Mouse (Mus musculus) embryonic facial prominence, embryonic 10.5 days (tissue): ENCODE measurements around the gene Cebpz. TPM values are rescaled to one million over a fixed set of nuclear protein-coding genes. Genes with fewer than 3 reads are reported as not detected.

Source experiments
- DNase-seq: peaks from one replicate; pipeline ENCODE4 v3.0.0-alpha.2; 2017; ENCODE audit warnings: low spot score
- H3K27ac ChIP-seq: fragments of 300-500 bp; sonication (generic); replicated peaks from 2 replicates; pipeline ENCODE4 v1.5.1; 2016; ENCODE audit warnings: mild to moderate bottlenecking
- H3K27me3 ChIP-seq: fragments of 300-500 bp; sonication (generic); replicated peaks from 2 replicates; pipeline ENCODE4 v1.6.1; 2016; ENCODE audit warnings: low read depth, mild to moderate bottlenecking; ENCODE audit not compliant: poor library complexity, severe bottlenecking
- H3K36me3 ChIP-seq: fragments of 300-500 bp; sonication (generic); replicated peaks from 2 replicates; pipeline ENCODE4 v1.6.1; 2016; ENCODE audit warnings: mild to moderate bottlenecking, moderate library complexity
- H3K4me1 ChIP-seq: fragments of 300-500 bp; sonication (generic); 2 replicates; pipeline ENCODE4 v1.6.1; 2016
- H3K4me3 ChIP-seq: fragments of 300-500 bp; sonication (generic); 2 replicates; pipeline ENCODE4 v1.5.1; 2016; ENCODE audit warnings: mild to moderate bottlenecking, moderate library complexity
- H3K9me3 ChIP-seq: fragments of 300-500 bp; sonication (generic); 2 replicates; pipeline ENCODE4 v1.6.1; 2016; ENCODE audit warnings: mild to moderate bottlenecking
- WGBS: fragments of 180-500 bp; shearing (Covaris S2); methylation state at CpG from one replicate; pipeline ENCODE4 v1.1.7; 2016; 5-methylcytosine and 5-hydroxymethylcytosine counted together
- polyA plus RNA-seq: library from polyadenylated mRNA; unstranded; fragments of >200 nt; fragmentation: Nextera tagmentation; extraction: Ambion mirVana; gene quantifications from 2 replicates; pipeline ENCODE4 v1.2.1, GENCODE M21; 2016

The Cebpz gene
- polyA plus RNA-seq, 1 experiment from 2014 or later: 66.2 TPM

DNA sequence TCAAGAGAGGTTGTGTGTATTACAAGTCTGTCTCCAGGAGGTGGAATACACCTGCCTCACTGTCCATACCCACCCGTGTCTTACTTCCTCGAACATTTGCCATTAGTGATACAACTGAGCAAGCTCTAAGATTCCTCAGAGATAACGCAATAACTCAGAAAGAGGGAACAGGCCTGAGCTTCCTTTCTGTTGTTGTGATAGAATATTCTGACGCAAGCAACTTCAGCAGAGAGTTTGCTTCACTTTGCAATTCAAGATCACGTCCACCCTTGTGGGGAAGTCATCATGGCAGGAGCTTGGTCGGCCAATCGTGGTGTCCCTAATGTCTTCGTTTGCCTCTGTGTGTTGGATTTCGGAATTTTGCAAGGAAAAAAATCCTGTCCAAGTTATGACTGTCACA, 45.8 kb downstream of the Cebpz start:
- H3K4me3 ChIP-seq: no peak overlapping the region
- H3K4me1 ChIP-seq: no peaks in the 10 kb centered on the region; the same call in 1 of the 2 replicates
- WGBS: 81% methylated on average over 9 of the region's 9 CpGs
- H3K27me3 ChIP-seq: no peaks in the 10 kb centered on the region
- no peak for DNase-seq
- H3K36me3 ChIP-seq: no peaks in the 10 kb centered on the region
- H3K27ac ChIP-seq: no peak overlapping the region
- H3K9me3 ChIP-seq: no peaks in the 10 kb centered on the region

DNA sequence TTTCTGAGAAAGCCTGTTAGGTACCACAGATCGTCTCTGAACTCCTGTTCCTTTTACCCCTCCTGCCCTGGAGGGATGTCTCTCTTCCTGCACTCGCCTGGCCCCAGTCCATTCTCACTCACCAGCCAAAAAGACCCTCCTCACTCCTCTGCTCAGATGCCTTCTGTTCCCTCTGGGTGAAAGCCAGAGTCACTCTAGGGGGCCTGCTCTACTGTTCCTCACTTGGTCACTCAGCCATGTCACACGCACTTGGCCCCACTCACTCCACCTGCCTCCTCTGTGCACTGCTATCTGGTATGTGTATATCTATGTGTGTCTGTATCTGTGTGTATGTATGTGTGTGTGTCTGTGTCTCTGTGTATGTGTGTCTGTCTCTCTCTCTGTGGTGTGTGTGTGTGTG, 47.7 kb downstream of the Cebpz start:
- no peak for DNase-seq
- 49% methylated on average over 3 of the region's 3 CpGs for WGBS
- Histone ChIP-seq H3K27me3 (no peaks in the 10 kb centered on the region), H3K27ac (no peak overlapping the region), H3K4me3 (no peak overlapping the region), H3K36me3 (no peaks in the 10 kb centered on the region), H3K4me1 (no peaks in the 10 kb centered on the region), H3K9me3 (no peaks in the 10 kb centered on the region)

DNA sequence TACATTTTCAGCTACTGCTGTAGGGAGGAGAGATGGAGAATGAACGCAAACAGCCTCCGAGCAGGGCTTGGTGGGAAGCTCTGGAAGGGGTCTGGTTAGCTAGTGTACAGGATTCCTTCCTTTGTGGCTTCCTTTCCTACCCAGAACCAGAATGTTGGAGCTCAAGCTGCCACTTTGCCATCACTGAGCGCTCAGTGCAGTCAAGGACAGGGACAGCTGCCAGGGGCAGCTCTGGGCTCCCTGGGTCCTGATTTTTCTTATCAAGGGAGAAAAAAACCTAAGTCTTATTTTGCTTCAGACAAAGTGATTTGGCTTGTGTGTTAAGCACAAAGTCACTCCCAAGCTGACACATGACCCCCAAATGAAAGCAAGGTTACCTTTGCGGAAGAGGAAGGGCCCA, 48.3 kb downstream of the Cebpz start:
- Histone ChIP-seq H3K27ac (no peak overlapping the region), H3K4me3 (no peak overlapping the region), H3K9me3 (no peaks in the 10 kb centered on the region), H3K4me1 (no peaks in the 10 kb centered on the region), H3K27me3 (no peaks in the 10 kb centered on the region), H3K36me3 (no peaks in the 10 kb centered on the region)
- WGBS: 86% methylated on average over 4 of the region's 4 CpGs
- no peak for DNase-seq

DNA sequence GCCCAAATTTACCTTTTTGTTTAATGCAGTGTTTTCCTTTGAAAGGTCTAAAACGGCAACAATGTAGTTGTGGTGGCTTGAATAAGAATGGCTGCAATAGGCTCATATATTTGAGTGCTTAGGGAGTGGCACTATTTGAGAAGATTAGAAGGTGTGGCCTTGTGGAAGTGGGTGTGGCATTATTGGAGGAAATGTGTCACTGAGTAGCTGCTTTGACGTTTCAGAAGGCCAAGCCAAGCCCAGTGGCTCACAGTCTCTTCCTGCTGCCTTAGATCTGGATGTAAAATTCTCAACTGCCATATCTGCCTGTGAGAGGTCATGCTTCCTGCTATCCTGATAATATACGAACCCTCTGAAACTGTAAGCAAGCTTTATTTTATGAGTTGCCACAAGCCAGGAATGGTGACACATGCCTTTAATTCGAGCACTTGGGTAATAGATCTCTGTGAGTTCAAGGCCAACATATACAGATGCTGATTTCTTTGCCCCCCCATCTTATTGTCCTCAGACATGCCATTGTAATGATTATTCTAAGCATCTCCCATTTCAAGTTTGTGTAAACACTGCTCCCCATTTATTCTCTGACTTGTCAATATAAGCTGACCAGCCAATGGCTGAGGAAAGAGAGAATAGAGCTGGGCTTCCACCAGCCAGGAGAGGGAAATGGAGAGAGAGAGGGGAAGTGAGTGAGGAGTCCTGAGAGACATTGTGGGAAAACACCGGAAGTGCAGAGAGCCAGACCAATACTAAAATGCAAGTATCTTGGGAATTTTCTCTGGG, 51.4 kb downstream of the Cebpz start:
- Histone ChIP-seq H3K36me3 (no peaks in the 10 kb centered on the region), H3K4me1 (peaks cover 18% of the 10 kb centered on the region), H3K27ac (no peak overlapping the region), H3K27me3 (no peaks in the 10 kb centered on the region), H3K4me3 (no peak overlapping the region), H3K9me3 (no peaks in the 10 kb centered on the region)
- WGBS: 83% methylated on average over 5 of the region's 5 CpGs
- DNase-seq: no peak

DNA sequence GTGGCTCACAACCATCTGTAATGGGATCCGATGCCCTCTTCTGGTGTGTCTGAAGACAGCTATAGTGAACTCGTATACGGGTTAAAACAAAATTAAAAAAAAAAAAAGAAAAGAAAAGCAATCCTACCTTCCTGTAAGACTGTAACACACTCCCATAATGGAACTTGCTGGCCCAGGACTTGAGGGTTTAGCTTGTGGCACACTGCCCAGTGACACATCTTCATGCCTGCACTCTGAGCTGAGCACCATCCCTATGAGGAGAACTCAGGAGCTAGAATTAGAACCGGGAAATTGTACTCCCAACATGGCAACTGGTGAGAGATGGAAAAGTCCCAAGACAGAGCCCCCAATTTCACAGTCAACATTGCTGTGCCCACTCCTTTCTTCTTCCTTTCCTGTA, 53.6 kb downstream of the Cebpz start:
- H3K4me1 ChIP-seq: peaks cover 18% of the 10 kb centered on the region
- no peaks in the 10 kb centered on the region for H3K36me3 ChIP-seq
- no peak overlapping the region for H3K4me3 ChIP-seq
- no peak overlapping the region for H3K27ac ChIP-seq
- DNase-seq: no peak
- no peaks in the 10 kb centered on the region for H3K9me3 ChIP-seq
- 88% methylated on average over 4 of the region's 4 CpGs for WGBS
- H3K27me3 ChIP-seq: no peaks in the 10 kb centered on the region

DNA sequence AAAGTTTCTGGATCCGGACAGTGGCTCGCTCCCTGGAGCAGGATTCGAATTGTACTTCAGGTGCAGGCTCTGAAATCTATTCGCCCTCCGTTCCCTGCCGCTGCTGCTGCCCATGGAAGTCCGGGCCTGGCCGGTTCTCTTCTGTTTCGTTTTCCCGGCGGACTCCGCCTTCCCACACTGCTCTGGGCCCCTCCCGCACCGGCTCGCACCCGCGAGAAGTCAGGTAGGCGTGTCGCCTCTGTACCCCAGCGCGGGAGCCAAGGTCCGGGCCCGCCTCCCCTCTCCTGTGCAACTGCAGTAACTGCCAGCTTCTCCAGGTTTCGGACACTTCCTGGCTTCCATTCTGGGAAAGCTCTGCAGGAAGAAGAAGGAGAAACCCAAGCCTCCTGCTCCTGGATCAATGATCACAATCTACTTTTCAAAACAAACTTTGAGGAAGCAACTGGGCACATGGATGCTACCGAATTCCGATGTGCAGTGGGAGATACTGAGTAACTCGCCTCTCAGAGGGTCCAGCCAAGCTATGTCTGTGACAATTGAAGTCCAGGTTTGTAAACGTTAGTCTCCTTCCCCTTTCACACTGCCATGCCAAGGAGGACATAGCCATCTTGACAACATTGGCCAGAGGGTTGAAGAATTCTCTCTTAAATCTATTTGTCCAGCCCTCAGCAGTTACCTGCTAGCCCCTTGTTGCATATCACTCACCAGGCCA, 54.3 kb downstream of the Cebpz start, which contains the start of gene Eif2ak2:
Gene Eif2ak2, minus strand, starts transcription at position 173 of the 712 bp plus-strand sequence.
- Histone ChIP-seq H3K36me3 (peaks cover 7% of the 10 kb centered on the region), H3K4me1 (peaks cover 18% of the 10 kb centered on the region), H3K4me3 (peak within 1 kb of the TSS; percentile 71), H3K27me3 (no peaks in the 10 kb centered on the region), H3K9me3 (no peaks in the 10 kb centered on the region), H3K27ac (peak within 1 kb of the TSS; percentile 86)
- DNase-seq: peak; percentile 90
- 3% methylated on average over 28 of the region's 28 CpGs for WGBS

DNA sequence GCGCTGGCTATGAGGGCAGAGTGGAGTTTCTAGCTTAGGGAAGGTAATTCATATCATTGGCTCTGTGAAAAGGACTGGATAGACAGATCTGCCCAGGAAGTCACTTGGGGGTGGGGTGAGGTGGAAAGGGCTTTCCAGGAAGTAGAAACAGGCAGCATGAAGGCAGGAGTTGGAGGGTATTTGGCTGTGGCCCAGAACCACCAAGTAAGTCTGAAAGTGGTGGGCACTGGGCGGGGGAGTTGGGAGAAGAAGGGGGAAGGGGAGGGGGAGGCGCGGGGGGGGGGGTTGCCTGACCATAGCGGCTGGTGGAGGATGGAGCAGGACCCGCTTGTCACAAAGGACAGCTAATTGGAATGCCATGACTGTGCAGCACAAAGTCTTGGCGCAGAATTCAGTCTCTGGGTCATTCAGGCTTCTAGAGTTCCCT, 55.0 kb downstream of the Cebpz start:
- peaks cover 18% of the 10 kb centered on the region for H3K4me1 ChIP-seq
- WGBS: 13% methylated on average over 5 of the region's 7 CpGs

DNA sequence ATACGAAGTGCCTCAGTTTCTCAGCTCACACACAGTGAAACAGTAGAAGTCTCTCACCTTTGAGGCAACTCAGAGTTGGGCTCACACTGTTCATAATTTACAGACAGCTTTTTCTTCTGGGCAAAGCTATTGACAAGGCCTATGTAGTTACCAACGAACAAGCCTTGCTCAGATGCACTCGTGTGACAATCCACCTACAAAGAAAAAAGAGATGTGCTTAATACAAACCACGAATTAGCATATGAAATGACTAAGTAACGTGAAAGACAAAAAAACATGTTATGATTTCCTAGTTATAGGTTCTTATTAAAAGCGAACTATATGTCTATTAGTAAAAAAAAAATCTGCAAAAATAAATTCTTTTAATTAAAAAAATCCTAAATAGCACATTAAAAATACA, 63.0 kb downstream of the Cebpz start:
- no peaks in the 10 kb centered on the region for H3K27me3 ChIP-seq
- WGBS: 91% methylated on average over 6 of the region's 6 CpGs
- no peaks in the 10 kb centered on the region for H3K9me3 ChIP-seq
- no peak overlapping the region for H3K27ac ChIP-seq
- H3K4me3 ChIP-seq: no peak overlapping the region
- no peak for DNase-seq
- no peaks in the 10 kb centered on the region for H3K4me1 ChIP-seq
- peaks cover 31% of the 10 kb centered on the region for H3K36me3 ChIP-seq

More for the DNA sequence above, 55.0 kb downstream of the Cebpz start:
- peak; percentile 40 for DNase-seq
- Histone ChIP-seq H3K27me3 (no peaks in the 10 kb centered on the region), H3K9me3 (no peaks in the 10 kb centered on the region), H3K4me3 (peak overlapping the region; percentile 71), H3K27ac (peak overlapping the region; percentile 86), H3K36me3 (peaks cover 8% of the 10 kb centered on the region)

Other genes starting within 250 kb of the Cebpz start
- 6.6 and 7.1 TPM in 2 replicates for gene Strn, start 199.9 kb downstream of the Cebpz start, polyA plus RNA-seq
- gene Heatr5b, start 101.7 kb downstream of the Cebpz start, polyA plus RNA-seq: 14.6 and 15.2 TPM in 2 replicates
- gene Gpatch11, start 101.5 kb downstream of the Cebpz start, polyA plus RNA-seq: 39.3 and 42.7 TPM in 2 replicates
- 6.0 and 7.6 TPM in 2 replicates for gene Eif2ak2, start 54.5 kb downstream of the Cebpz start, polyA plus RNA-seq
- gene Sult6b1, start 30.1 kb downstream of the Cebpz start, polyA plus RNA-seq: 0.19 TPM in 1 of 2 replicates, not detected in the other
- 99.2 and 102 TPM in 2 replicates for gene Cebpzos, start 20.6 kb downstream of the Cebpz start, polyA plus RNA-seq
- 47.1 and 48.7 TPM in 2 replicates for gene Ndufaf7, start 70 bp upstream of the Cebpz start, polyA plus RNA-seq
- 52.4 and 54.3 TPM in 2 replicates for gene Prkd3, start 83.8 kb upstream of the Cebpz start, polyA plus RNA-seq
- 2.9 and 3.6 TPM in 2 replicates for gene Qpct, start 114.8 kb upstream of the Cebpz start, polyA plus RNA-seq